Mouse (Mus musculus) kidney, postnatal 25 days (tissue): ENCODE results near the gene Trim33.
A peak's percentile ranks its signal among the peaks of the same experiment; 100 is the strongest.

ENCODE experiments used
- DNase-seq, 2 experiments: peaks; one replicate each; pipeline ENCODE4 v3.0.0; 2021; ENCODE audit warnings: mixed read lengths in 2 of 2

Gene Trim33

DNA sequence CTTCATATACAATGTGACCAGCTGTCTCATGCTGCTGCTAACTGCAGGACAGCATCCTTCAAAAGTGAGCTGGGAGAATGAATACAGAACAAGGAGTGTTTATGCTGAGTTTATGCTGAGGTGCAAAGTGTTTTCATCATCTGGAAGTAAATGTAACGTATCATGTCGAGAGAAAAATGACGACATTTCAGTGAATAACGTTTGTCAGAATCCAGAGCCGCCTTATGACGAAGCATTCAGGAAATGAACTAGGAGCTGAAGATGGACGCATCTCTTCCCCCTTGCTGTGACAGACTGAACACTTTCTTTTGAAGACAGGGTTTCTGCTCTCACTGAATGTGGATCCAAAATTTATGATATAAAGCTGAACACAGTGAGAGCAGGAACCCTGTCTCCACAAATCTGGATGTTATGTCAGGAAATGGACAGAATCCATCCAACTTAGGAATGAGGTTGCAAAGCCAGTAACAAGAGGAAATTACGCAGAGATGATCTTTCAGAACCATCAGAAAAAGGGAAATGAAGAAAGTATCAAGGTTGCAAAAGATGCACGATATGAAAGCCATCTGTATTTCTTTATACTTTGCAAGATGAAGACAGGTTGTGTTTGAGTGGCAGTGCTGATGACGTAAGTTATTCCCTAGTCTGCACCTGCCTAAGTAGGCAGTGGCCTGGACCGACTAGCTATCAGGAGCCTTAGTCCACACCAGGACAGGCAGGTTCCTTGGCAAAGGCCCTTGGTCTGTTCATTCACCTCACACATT lies 85.3 kb downstream of the Trim33 start:
- DNase-seq: no peak

- no peak for DNase-seq
These were observed 88.3 kb downstream of the Trim33 start for GRCm38 (mm10) chr3:103367176-103367970.

GRCm38 (mm10) chr3:103368731-103369130 lies 89.6 kb downstream of the Trim33 start:
- no peak for DNase-seq

DNA sequence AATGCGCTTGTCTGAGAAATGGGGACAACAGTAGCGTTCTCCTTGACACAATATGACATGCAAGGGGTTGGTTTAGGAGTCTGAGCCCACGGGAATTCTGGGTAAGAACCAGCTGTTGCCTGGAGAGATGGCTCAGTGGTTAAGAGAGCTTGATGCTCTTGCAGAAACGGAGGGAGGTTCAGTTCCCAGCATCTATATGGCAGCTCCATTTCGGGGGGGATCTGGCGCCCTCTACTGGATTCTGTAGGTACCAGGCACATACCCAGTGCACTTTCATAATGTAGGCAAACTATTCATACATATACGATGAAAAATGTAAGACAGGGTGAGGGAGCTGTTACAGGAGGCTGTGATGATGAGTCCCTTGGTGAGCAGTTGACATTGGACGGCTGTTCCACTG lies 94.9 kb downstream of the Trim33 start:
- DNase-seq: peak; percentile 51 to 77

- no peak for DNase-seq
These were observed 96.2 kb downstream of the Trim33 start for GRCm38 (mm10) chr3:103375181-103375855.

GRCm38 (mm10) chr3:103378018-103378417 lies 98.9 kb downstream of the Trim33 start:
- DNase-seq: no peak

GRCm38 (mm10) chr3:103379371-103379770 lies 100.3 kb downstream of the Trim33 start:
- DNase-seq: no peak

GRCm38 (mm10) chr3:103380814-103381213 lies 101.7 kb downstream of the Trim33 start:
- no peak for DNase-seq

- no peak for DNase-seq
These were observed 102.3 kb downstream of the Trim33 start for GRCm38 (mm10) chr3:103381441-103381840.

DNA sequence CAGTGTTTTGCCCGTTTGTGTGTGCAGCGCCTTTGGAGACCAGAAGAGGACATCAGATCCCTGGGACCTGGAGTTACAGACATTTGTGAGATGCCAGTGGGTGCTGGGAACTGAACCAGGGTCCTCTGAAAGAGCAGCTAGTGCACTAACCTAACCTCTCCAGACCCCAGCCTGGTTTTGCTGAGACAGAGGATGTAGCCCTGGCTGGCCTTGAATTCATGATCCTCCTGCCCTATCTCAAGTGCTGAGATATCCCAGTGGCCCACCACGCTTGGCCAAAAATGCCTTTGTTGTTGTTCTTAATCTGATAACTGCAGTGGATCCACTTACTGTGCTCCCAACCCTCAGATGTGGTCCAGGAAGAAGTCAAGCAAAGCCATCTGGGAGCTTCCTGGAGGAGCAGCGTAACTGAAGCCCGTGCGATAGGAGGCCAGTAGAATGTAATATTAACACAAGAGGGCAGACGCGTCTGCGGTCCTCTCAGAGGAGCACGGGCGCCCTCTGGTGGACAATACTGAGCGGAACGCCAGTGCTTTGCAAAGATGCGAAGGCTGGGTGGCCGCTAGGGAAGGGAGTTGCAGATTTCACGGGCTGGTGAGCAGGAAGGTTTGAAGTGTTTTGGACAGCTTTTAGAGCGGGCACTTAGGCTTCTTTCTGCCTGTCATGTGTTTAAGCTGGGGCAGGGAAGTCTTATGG lies 103.9 kb downstream of the Trim33 start:
- peak; percentile 91 to 96 for DNase-seq

- DNase-seq: no peak
These were observed 105.4 kb downstream of the Trim33 start for GRCm38 (mm10) chr3:103384486-103384885.

DNA sequence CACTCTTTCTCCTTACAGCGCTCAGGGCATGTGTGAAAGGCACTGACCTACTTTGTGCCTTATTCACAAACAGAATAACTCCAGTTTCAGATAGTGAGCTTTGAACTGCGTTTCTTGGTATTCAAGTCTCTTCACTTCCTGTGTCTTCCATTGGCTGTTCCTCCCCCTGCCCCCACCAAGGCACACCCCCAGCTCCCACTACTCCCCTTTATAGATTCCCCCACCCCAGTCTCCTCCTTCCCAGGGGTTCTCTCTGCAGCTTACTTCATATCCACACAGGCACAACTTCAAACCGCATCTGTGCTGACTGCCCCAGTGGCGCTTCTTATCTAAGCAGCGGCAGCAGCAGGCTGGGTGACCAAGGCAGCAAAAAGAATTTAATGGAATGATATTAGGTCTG lies 105.9 kb downstream of the Trim33 start:
- no peak for DNase-seq

- DNase-seq: no peak
These were observed 106.5 kb downstream of the Trim33 start for GRCm38 (mm10) chr3:103385383-103386291.

DNA sequence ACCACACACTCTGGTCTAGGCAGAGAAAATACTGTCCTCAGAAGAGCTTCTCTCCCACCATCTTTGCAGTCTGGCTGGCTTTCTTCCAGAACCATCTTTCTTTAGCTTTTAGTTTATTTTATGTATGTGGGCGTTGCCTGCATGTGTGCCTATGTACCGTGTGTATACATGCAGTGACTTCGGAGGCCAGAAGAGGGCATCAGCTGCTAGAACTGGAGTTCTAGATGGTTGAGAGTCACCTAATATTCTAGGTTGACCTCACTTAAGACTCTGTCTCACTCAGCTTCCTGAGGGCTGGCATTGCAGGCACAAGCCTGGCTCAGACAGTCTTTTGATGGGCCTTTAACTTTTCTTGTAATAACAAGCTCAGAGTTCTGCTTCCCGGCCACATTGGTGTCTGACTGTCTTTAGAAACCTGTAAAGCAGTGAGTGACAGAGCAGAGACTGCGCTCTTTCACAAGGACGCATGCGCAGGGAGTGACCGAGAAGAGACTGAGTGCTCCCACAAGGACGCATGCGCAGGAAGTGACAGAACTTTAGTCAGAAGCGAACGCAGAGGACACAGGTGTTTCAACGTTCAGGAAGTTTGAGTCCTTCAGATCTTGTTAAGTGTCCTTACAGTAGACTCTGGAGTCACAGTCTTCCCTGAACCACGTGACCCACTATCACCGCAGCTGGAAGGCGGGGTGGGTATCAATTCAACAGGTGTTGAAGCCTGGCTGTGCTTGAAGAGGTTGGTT lies 107.4 kb downstream of the Trim33 start:
- no peak for DNase-seq

DNA sequence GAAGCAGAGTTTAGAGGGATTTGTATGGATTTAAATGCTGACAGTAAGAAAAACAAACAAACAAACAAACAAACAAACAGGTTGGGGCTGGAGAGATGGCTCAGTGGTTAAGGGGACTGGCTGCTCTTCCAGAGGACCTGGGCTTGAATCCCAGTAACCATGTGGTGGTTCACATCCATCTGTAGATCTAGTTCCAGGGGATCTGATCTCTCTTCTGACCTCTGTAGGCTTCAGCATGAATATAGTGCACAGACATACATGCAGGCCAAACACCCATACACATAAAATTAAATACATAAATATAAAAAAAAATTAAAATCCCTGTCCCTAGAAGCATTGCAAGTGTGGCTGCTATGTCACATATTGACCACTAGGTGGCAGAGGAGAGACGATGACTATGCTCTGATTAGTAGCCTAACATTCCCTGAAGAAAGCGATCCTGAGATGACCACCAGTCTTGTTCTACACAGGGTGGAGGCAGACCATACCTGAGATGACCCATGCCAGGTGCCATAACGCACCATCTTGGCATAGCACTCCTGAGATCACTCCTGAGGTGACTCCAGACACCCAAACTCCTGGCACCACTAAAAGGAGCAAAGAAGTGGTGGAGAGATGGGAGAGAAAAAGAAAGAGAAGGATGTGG lies 113.6 kb downstream of the Trim33 start:
- DNase-seq: peak in 1 of 2 experiments; percentile 32

DNA sequence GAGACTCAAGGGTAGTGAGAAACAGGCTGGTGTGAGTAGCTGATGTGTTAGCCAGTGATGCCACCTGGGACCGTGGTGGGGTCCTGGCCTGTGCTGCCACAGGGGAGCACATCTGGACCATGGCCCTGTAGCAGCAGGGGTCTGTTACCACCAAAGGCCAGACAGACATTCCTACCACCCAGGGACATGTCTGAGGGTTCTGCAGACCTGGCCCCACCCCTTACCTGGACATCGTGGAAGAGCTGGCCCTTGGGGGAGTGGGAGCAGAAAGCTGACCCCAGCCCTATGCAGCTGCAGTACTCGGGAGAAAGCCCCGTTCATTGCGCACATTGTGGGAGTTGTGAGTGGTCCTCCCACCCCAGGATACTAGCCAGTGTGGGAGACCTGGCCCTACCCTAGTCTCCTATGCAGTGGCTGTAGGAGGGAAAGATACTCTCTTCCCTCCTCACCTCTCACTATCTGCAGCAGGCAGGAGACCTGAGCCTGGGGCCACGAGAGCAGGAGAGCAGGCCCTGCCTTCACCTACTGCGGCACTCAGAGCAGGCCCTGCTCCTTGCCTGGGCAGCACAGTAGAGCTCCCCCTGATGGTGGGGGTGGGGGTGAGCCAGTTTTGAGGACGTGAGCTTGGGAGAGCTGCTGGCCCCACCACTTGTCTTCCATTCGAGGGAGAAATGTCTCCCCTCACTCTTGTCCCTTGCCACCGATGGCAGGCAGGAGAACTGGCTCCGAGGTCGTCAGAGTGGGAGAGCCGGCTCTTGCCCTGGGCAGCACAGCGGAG lies 114.4 kb downstream of the Trim33 start:
- DNase-seq: no peak

- DNase-seq: no peak
These were observed 115.0 kb downstream of the Trim33 start for GRCm38 (mm10) chr3:103394121-103394520.

GRCm38 (mm10) chr3:103397523-103397922 lies 118.4 kb downstream of the Trim33 start:
- no peak for DNase-seq

- DNase-seq: no peak
These were observed 121.7 kb downstream of the Trim33 start for GRCm38 (mm10) chr3:103400807-103401206.
